Mouse (Mus musculus) left cerebral cortex, postnatal 4 days (tissue): ENCODE data around the gene Dlk1. TPM values are rescaled to one million over a fixed set of nuclear protein-coding genes. Genes with fewer than 3 reads are reported as not detected.

Experiments used
- DNase-seq: peaks from one replicate; pipeline ENCODE4 v3.0.0-alpha.2; 2022
- intact Hi-C: fragments of 180-260 bp; cut with DNase I; formaldehyde crosslinking; loops from one replicate; pipeline ENCODE4 v1.15.1; 2025
- total RNA-seq, 2 experiments: library from RNA; stranded (reverse); gene quantifications; 2 replicates each; pipeline ENCODE4 v1.2.3; 2021

Dlk1 gene
- total RNA-seq, result 1 to 10 TPM; 2.6 to 4.6 TPM

GRCm38 (mm10) chr12:109452592-109452991, at the start of gene Dlk1:
Gene Dlk1 (plus strand): TSS chr12:109452823.
- DNase-seq, result no peak
- intact Hi-C loops, result no loop called here

GRCm38 (mm10) chr12:109402943-109403342, 49.7 kb upstream of the Dlk1 start:
- DNase-seq, result no peak
- intact Hi-C loops, result no loop called here

DNA sequence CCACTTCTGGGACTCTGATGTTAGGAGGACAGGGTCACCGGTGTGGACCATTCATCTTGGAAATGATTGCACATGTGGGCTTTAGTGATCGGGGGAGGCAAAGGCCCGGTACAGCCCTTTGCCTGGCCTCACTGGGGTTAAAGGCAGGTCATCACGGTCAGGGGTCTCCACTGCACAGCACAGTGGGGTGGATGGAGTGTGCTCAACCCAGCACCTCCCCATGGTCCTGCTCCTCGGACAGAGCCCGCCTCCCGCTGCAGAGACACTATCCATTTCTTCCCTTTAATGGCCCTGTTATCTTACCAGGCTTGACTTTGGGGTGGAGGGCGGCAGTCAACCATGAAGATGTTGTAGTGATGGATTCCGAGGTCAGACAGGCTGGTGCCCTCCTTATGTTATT, 48.9 kb upstream of the Dlk1 start:
- DNase-seq, result no peak
- intact Hi-C loops, result no loop called here

- no peak for DNase-seq
- intact Hi-C loops, result no loop called here
Measured at GRCm38 (mm10) chr12:109406018-109406417, 46.6 kb upstream of the Dlk1 start.

GRCm38 (mm10) chr12:109410723-109411122, 41.9 kb upstream of the Dlk1 start:
- no peak for DNase-seq
- intact Hi-C loops, result no loop called here

DNA sequence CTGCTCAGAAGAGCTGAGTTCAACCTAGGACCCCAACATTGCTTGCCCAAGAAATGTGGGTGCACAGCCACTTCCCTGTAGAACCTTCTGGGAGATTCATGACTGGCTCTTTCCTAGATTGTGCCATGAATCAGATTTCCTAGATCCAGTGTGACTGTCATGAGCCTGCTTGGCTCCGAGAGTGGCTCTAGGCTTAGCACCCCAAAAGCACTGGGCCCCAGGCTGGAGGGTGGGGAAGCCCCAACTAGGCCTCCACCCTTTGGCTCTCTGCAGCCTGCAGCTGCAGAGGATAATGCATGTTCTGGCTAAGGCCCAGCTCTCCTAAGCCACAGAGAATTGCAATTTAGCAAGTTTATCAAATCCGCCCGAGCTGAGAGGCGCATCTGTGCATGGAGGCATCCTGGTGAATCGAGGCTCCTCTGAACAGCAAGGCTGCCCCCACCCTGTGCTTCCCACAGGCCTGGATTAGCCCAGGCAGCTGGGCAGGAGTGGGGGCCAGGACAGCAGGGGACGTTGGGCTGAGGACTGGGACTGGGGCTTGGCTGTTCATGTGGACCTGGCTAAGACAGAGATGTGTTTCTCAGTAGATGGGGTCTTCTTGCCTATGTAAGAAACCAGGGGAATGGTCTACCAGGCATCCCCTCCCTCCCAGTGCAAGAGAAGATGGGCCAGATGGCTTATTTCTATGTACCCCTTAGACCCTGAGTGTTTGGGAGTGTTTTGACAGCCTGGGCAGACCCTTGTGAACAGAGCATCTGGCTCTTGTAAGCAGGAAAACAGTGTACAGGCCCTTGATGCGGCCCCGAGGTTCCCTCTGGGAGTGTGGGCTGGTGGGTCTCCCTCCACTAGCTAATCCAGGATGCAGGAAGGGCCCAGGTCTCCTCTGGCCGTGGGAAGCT, 41.2 kb upstream of the Dlk1 start:
- intact Hi-C loops, result no loop called here
- DNase-seq, result peak; percentile 26

- intact Hi-C loops, result no loop called here
- DNase-seq, result no peak
Measured at GRCm38 (mm10) chr12:109412071-109412440, 40.6 kb upstream of the Dlk1 start.

- no peak for DNase-seq
- intact Hi-C loops, result no loop called here
Measured at GRCm38 (mm10) chr12:109412675-109413074, 39.9 kb upstream of the Dlk1 start.

DNA sequence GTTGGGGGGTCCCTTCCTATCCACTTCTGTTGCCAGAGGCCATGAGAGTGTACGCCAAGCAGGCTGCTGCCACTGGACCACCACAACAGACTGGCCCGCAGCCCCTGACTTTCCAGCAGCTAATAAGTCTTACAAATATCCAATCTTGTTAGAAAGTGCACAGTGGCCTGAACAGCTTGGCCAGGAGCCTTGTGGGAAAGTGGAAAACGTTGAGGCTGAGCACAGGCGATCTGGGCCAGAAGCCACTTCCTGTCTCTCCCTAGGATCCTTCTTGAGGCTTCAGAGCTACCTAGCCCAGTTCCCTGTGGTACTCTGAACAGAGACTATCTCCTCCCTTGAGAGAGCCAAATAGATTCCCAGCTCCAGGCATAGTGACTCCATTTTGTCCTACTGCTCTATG, 39.3 kb upstream of the Dlk1 start:
- DNase-seq, result no peak
- intact Hi-C loops, result no loop called here

DNA sequence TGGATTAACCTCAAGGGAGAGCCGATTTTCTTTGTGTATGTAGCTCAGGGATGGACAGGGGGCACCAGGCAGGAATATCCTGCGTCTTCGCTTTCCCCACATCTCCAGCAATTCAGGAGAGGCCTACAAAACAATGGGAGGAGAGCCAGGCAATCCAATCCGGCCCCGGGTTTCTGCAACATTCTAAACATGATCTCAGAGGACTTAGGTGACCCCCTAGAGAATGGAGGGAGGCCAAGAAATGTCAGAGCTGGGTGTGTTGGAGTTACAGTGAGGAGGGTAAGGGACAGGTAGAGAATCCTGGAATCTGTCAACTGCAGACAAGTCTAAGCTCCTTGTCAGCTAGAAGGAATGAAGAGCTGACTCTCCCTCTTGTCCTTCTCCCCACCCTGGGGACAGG, 35.9 kb upstream of the Dlk1 start:
- intact Hi-C loops, result no loop called here

DNA sequence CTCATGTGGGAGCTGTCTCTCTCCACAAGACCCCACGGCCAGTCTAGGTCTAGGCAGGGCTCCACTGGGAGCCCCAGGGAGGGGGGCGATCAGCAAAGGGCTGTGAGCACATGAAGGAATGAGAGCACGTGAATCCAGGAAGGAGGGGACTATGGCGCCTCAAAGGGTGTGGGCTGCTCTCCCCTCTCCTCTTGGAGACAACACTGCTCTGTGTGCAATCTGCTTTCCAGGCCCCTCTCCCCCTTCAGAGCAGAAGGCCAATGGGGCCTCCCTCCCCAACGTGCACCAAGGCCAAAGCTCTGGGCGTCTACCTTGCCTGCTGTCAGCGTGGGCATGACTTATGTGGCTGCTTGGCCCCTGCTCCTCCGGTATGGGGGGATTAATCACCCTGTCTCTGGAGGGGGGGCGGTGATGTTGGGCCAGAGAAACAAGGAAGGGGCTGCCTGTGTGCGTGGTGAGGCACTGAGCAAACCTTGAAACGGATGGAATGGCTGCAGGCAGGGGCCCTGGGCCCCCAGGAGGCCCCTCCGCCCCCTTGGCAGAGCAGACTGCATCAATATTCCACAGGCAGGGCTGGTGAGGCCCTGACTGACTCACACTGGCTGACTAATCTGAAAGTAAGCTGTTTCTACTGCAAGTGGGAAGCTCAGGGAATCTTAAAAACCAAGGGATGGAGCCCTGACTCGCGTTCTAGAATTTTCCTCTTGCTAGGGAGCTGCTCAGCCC, 35.0 kb upstream of the Dlk1 start:
- DNase-seq, result no peak
- intact Hi-C loops, result no loop called here

More for the DNA sequence above, 35.9 kb upstream of the Dlk1 start:
- DNase-seq, result no peak

- intact Hi-C loops, result no loop called here
- DNase-seq, result no peak
Measured at GRCm38 (mm10) chr12:109420006-109420405, 32.6 kb upstream of the Dlk1 start.

- intact Hi-C loops, result no loop called here
- no peak for DNase-seq
Measured at GRCm38 (mm10) chr12:109423163-109423562, 29.5 kb upstream of the Dlk1 start.

DNA sequence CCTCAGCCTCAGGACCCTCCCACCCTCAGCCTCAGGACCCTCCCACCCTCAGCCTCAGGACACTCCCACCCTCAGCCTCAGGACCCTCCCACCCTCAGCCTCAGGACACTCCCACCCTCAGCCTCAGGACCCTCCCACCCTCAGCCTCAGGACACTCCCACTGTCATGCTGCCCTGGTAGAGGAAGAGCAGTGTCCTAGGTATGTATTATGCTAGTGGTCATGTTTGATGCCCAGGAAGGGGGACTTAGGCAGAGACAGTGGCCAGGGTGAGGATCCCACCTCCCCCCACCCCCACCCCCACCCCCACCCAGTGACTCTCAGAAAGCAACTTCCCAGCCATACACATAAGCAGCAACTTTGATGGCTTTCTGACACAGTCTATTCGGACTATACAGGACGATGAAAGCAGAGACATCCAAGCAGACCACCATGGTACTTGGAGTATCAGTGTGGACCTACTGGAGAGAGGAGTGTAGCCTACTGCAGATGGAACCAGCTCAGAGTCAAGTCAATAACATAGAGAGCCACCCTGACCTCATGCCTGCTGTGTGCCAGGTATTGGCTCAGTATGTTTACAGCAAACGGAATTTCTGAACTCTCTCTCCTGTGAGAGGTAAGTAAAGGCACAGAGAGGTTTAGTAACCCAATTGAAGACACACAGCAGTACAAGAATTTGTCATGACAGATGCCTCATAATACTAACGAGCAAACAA, 28.8 kb upstream of the Dlk1 start:
- DNase-seq, result no peak
- intact Hi-C loops, result no loop called here

- intact Hi-C loops, result no loop called here
- no peak for DNase-seq
Measured at GRCm38 (mm10) chr12:109424753-109425332, 27.8 kb upstream of the Dlk1 start.

DNA sequence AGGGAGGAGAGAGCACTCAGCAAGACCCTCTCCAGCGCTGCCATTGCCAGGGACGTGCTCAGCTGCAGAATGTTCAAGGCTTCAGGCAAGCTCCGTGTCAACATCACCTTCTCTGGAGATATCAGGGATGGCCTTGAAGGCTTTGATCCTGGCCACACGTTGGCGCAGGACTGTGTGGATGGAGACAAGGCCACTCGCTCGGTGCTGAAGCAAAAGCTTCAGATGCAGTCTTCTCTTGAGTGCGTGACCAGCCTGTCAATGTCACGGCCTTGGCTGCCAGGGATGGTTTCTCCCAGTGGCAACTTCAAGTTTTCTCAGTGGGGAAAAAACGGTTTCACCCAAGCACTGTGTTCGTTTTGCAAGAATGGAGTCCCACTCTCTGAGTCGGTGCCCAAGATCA, 26.6 kb upstream of the Dlk1 start:
- no peak for DNase-seq
- intact Hi-C loops, result no loop called here

DNA sequence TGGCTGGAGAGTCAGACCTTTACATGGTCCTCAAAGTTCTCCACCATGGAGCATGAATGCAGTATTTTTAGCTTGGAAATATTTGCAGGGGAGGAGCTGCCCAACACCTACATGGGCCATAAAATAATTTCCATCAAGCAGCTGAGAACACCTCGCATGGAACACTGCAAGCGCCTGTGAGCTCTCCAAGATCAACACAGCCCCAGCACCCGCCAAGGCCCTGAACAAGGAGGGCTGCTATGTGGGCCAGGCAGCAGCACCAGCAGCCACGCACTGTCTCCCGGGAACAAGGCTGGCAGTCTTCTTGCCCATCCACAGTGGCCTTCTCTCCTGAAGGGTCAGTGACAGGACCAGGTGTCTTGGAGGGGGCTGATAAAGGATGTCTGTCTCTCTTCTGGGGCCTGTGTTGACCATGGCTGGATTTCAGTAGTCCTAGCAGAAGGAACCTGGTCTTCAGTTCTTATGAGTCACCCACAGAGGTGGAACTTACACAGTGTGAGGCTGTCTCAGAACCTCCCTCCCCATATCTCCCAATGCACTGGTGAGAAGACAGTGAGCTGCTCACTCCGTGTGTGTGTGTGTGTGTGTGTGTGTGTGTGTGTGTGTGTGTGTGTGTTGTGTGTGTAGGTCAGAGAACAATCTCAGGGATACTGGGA, 20.0 kb upstream of the Dlk1 start:
- DNase-seq, result no peak
- intact Hi-C loops, result no loop called here

- intact Hi-C loops, result no loop called here
Measured at GRCm38 (mm10) chr12:109436367-109436807, 16.2 kb upstream of the Dlk1 start.

DNA sequence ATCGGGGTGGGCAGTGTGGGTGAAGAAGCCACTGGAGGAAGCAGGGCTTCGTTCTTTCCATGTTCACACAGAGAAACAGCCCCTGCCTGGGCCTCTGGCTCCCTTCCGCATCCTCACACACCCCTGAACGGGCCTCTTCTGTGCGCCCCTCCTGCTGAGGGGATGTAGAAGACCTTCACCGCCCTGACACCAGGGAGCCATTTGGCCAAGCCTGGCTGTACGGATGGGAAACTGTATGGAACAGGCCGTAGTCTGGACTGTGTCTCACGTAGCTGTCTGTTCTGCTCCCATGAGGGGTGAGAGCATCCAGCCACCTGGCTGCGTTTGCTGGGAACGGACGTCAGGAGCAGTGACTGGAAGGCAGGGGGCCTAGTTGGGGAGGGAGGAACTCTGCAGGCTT, 15.8 kb upstream of the Dlk1 start:
- intact Hi-C loops, result no loop called here
- DNase-seq, result no peak

More at GRCm38 (mm10) chr12:109436367-109436807, 16.2 kb upstream of the Dlk1 start:
- peak; percentile 39 for DNase-seq

- intact Hi-C loops, result no loop called here
- peak; percentile 66 for DNase-seq
Measured at GRCm38 (mm10) chr12:109437559-109438350, 14.9 kb upstream of the Dlk1 start.
